Mouse (Mus musculus) right cerebral cortex, adult 2 months (tissue): ENCODE measurements around the gene Gm37419.
A peak's percentile ranks its signal among the peaks of the same experiment; 100 is the strongest.

Source experiments
- DNase-seq, 2 experiments: peaks; one replicate each; pipeline ENCODE4 v3.0.0; 2021 to 2022; ENCODE audit warnings: low spot score in 2 of 2

Gm37419 gene

GRCm38 (mm10) chr16:23988466-23989208 is at the start of gene Gm37419, which contains the start of gene Bcl6:
Gene Gm37419 (plus strand): TSS chr16:23988482.
Gene Bcl6 (minus strand): TSS chr16:23988852.
- peak; percentile 78 to 90 for DNase-seq

GRCm38 (mm10) chr16:23944801-23945200 is 43.5 kb upstream of the Gm37419 start:
- DNase-seq = no peak

- DNase-seq = no peak
Measured at GRCm38 (mm10) chr16:23947654-23948053, 40.6 kb upstream of the Gm37419 start.

GRCm38 (mm10) chr16:23952101-23952727 is 36.1 kb upstream of the Gm37419 start:
- no peak for DNase-seq

DNA sequence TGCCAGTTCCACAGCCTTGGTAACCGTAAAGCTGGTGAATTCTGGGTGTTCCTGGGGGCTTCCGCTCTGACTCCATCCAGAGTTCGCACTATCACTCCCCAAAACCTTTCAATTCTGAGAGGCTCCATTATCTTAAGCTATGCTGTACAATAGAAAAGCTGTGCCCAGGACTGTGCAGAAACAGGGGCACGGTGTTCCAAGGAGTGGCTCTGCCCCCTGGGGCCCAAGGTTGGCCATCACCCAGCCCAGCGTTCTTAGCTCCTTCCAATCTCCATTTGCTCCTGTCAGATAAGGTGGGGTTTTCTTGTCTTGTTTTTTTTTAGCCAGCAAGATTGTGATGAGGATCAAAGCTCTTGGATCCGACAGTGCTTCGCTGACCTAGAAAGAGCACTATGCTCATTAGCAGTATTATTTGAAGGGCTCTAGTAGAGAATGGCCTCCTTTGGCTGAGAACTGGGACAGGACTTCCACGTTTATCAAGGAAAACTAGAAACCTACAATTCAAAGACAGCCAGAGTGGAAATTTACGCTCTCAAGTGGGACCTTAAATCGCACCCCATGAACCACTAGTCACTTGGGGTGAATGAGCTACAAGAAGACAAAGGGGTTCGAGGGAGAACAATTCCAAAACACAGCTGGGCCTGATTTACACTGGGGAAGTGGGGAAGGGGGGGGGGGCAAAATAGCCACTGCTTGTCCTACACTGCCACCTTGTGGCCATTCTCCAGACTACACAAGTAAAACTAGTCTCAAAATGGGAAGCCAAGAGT is 34.9 kb upstream of the Gm37419 start:
- peak; percentile 69 to 74 for DNase-seq

GRCm38 (mm10) chr16:23953959-23954260 is 34.4 kb upstream of the Gm37419 start:
- DNase-seq = no peak

DNA sequence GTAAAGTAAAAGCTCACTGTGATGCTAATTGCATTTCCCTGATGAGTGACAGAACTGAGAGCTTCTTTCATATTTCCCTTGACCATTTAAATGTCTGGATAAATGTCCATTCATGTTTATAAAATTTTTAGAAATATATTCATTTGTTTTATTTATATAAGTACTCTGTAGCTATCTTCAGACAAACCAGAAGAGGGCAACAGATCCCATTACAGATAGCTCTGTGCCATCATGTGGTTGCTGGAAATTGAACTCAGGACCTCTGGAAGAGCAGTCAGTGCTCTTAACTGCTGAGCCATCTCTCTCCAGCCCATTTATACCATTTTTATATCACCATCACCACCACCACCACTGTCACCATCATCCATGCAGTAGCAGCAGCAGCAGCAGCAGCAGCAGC is 29.3 kb upstream of the Gm37419 start:
- no peak for DNase-seq

- peak in 1 of 2 experiments; percentile 12 for DNase-seq
Measured at GRCm38 (mm10) chr16:23962401-23962800, 25.9 kb upstream of the Gm37419 start.

- DNase-seq = peak in 1 of 2 experiments; percentile 14
Measured at GRCm38 (mm10) chr16:23963896-23964668, 24.2 kb upstream of the Gm37419 start.

GRCm38 (mm10) chr16:23964706-23965367 is 23.4 kb upstream of the Gm37419 start:
- peak in 1 of 2 experiments; percentile 0 for DNase-seq

DNA sequence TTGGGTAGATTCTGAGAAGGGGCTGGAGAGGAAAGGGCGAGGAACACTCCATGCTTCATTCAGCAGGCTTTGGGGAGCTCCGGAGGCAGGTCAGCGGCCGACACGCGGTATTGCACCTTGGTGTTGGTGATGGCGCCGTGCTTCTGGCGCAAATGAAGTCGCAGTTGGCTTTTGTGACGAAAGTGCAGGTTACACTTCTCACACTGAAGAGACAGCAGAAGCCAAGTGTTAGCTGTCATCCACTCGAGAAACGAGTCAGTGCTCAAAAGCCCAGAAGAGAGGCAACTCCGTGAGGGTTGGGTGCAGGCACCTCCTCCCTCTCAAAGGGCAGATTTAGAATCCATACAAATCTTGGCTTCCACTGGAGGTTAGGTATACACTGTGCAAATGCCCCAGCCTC is 22.2 kb upstream of the Gm37419 start:
- peak in 1 of 2 experiments; percentile 1 for DNase-seq

DNA sequence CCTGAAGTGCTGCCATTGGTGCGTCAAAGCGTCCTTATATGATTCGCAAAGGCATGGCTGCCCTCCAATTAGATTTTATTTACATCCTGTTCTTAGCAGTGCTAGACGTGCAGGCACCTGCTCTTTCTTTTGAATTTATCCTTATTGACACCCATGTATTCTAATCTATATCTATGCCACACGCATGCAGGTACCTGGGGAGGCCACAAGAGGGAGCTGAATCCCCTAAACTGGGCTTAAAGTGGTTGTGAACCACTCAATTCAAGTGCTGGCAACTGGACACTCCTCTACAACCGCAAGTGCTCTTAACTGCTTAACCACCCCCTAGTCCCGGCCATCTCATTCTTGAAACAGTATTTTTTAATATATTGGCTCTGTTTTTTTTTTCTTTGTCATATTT is 21.0 kb upstream of the Gm37419 start:
- peak in 1 of 2 experiments; percentile 4 for DNase-seq

GRCm38 (mm10) chr16:23968888-23969287 is 19.4 kb upstream of the Gm37419 start:
- no peak for DNase-seq

DNA sequence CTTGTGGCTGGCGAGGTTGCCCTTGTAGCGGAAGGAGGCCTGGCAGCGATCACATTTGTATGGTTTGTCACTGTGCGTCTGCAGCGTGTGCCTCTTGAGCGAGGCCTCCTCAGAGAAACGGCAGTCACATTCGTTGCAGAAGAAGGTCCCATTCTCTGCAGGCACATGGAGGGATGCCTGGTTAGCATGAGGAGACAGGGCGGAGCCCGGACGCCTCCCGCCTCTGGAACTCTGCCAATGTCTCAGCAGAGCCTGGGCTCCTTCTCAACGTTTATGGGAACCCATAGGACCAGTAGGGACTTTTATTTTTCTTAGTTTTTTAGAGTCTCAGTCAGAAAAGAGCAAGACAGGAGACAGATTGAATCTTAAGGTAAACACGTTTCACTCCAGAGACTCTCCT is 18.4 kb upstream of the Gm37419 start:
- no peak for DNase-seq

- DNase-seq = no peak
Measured at GRCm38 (mm10) chr16:23972126-23972740, 16.0 kb upstream of the Gm37419 start.

DNA sequence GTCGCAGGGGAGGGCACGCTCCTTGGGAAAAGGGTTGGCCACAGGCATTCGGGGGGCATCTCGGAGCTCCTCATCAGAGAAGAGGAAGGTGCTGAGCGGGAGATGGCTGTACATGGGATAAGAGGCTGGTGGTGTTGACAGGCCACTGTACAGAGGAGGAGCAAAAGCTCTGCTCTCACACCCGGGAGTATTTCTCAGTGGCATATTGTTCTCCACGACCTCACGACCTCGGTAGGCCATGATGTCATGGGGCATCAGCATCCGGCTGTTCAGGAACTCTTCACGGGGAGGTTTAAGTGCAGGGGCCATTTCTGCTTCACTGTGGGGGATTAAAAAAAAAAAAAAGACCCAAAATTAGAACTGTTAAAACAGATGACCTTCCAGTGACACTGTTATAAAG is 15.4 kb upstream of the Gm37419 start:
- DNase-seq = no peak

- no peak for DNase-seq
Measured at GRCm38 (mm10) chr16:23973635-23974367, 14.5 kb upstream of the Gm37419 start.

DNA sequence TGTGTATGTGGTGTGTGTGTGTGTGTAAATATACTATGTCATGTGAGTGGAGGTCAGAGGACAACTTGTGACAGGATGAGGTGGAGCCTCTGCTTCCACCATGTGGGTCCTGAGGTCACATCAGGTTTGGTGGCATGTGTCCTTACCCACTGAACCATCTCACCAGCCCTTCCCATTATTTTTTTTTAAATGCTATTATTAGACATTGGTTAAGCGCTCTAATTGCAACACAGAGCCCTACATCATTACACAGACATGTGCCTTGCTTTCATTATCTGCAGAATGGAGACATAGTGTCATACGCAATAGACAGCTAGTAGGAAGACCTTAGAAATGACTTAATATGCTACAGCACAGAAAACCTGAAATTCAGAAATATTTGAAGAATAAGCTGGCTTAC is 12.1 kb upstream of the Gm37419 start:
- DNase-seq = no peak

- no peak for DNase-seq
Measured at GRCm38 (mm10) chr16:23977732-23978131, 10.6 kb upstream of the Gm37419 start.

GRCm38 (mm10) chr16:23978495-23978894 is 9.8 kb upstream of the Gm37419 start:
- DNase-seq = no peak
